Mouse (Mus musculus): ENCODE data around the gene Dgke.
A peak's percentile ranks its signal among the peaks of the same experiment; 100 is the strongest.
"Not testable (repeated sequence)": the region's sequence is repeated elsewhere in the genome, so short reads cannot be mapped to it uniquely, and the experiment has no call there.

Gene Dgke

DNA sequence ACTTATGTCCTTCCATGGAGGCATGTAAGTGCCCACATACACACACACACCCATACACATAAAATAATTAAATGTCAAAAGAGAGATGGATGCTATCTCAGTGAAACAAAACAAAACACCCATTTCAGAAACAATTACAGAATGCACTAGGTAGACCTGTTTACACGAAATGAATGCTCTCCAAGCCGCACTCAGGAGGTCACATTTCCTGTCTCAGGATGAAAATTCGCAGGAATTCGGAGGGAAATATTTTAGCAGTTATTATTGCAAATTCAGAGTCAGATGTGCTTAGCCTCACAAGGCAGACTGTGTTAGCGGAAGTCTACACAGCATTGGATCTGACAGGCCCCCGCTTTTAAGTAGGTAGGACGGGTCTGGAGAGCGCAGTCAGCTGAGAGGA, 6.9 kb upstream of the Dgke start, which contains the start of gene Gm525:
Gene Gm525, plus strand, starts transcription at position 301 of the 400 bp plus-strand sequence.
- no peak for DNase-seq

DNA sequence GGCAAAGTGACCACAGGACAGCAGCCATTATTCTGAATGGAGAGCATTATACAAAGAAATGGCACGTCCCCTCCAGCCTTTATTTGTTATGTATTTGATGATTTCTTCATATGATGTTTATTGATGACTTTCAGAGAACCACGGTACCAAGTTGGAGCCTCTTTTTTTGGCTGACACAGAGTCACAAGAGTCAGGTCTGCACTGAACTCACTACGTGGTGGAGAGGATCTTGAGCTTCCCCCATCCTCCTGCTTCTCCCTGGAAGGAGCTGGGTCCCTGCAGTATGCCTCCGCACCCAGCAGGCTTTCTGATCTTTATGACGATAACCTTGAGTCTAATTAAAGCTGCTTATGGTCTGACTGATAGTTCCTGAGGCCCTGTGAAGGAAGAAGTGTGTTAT, 4.9 kb upstream of the Dgke start:
- DNase-seq = no peak

DNA sequence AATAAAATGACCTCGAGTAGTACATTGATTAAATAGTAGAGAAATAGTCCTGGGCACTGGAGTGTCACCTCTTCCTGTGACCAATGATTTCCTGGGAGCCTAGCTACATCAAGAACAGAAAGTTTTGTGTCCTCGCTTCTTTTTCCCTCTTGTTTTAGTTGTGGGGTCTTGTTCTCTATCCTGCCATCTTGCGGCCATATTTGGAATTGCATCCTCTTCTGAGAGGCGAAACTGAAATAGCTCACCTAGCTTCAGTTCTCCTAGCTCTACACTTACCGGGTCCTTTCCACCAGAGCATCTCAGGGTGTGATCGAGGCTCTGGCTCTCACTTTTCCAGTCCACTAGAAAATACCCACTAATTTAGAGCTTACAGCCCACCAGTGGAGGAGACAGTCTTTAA, 2.7 kb upstream of the Dgke start:
- no peak for DNase-seq

DNA sequence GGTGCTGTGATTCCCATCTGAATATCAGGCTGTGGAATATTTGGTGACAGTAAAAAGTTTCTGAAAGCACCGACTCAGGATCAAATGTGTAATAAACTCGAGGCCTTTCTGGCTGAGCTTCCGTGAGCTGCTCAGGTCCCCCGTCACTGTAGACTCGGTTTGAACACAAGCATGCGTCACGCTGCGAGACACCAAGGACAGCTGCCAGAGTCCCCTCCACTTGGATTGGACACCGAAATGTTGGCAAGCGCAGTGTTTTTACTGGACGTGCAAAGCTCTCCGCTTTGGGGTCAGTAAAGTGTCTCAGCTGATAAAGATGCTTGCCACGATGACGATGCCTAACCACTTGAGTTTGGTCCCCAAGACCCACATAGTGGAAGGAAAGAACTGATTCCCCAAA, 2.0 kb upstream of the Dgke start:
- DNase-seq = no peak

DNA sequence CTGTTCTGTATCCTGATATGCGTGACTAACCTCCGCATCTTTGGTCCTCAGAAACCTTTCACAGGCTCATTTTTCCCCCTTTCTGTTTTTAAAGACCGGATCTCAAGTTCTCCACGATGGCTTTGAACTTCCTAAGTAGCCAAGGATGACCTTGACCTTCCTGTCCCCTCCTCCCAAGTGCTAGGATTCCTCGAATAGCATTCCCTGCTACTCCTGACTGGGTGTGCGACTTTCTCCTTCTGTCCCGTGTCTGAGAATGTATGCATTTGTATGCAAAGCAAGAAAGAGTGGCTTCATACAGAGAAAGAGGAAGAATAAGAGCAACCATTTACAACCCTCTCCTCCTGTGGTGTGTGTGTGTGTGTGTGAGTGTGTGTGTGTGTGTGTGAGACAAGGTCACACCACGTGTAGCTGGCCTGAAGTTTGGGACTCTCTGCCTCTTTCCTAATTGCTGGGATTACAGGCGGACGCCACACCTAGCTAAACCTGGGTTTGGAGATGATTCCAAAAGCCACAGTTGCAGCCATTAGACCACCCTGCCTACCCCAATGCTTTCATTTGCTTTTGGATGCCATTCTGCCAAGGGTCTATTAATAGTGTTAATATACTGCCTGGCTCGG, 1.3 kb upstream of the Dgke start:
- DNase-seq = no peak

DNA sequence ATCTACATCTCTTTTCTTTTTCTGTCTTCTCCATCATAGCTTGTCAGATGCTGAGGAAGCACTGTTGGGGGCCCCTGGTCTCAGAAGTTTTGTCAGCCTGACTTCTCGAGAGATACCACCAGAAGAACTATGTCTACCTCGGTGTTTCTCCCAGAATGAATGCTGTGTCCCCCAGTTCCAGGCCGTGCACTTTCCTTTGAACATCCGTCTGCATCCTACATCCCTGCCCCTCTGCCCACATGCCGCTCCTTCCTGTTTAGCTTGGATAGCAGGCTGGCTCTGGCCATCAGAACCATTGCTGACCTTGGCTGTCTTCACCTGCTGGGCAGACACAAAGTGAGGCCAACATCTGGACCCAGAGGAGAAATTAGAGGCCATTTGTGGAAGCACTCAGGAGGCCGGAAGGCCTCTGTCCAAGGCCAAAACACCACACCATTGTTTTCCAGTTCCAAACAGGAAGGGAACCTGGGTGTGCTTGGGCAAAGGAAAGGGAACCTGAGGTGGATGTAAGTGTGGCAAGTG, 712 bp upstream of the Dgke start:
- no peak for DNase-seq

DNA sequence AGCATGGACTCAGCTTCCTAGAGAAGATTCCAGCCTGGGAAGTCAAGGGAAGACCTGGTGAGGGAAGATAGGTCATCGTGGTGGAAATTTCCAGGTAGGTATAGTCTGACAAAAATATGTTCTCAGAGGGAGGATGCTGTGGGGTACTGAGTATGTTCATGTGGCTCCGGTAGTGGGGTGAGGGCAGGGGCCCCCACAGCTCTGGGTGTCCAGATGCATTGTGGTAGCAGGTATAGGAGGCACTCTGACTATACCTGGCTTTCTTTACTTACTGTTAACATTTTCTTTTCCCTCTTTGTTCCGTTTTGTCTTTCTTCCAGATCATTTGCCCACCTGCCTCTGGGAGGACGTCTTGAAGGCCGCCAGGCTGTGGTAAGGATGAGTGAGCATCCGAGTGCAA, 524 bp downstream of the Dgke start:
- DNase-seq = no peak

DNA sequence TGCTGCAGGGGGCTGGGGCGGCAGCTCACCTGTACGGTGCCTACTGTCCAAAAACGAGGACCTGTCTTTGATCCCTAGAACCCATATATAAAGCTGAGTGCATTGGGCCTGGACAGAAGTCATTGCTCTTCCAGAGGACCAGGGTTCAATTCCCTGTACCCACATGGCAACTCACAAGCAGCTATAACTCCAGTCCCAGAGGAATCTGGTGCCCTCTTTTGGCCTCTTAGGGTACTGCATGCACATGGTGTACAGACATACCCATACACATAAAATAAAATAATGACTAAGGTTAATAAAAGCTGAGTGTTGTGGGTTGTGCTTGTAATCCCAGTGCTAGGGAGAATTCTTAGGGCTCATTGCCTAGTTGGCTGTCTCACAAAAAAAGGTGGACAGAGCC, 1.4 kb downstream of the Dgke start:
- DNase-seq = no peak

DNA sequence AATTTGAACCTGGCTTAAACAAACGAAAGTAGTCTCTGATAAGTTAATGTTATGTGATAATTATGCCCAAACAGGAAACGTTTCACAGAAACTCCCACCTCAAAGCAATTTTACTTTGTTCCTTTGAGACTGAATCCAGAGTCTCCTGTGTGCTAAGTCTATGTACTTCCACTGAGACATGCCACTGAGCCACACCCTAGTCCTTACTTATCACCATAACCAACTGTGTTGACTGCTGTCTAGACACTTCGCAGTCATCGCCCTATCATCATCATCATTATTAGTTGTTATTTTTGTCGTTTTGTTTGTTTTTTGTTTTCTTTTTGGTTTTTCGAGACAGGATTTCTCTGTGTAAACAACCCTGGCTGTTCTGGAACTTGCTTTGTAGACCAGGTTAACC, 2.3 kb downstream of the Dgke start:
- DNase-seq = no peak

DNA sequence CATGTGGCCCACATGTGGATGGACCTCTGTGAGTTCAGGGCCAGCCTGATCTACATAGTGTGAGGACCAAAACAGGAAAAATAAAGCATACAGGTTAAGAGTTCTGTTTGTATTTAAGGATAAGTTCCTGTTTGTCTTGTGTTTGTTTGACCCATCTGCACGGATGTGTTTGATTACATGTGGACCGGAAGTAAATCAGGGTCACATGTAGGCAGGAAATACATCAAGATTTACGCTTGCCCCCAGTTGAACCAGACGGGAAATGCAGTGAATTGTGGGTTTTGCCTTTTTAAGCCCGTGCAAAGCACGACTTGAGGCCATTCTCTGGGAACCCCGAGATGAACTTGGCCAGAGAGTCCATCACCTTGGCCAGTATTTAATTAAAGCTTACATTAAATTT, 5.3 kb downstream of the Dgke start:
- DNase-seq = no peak

DNA sequence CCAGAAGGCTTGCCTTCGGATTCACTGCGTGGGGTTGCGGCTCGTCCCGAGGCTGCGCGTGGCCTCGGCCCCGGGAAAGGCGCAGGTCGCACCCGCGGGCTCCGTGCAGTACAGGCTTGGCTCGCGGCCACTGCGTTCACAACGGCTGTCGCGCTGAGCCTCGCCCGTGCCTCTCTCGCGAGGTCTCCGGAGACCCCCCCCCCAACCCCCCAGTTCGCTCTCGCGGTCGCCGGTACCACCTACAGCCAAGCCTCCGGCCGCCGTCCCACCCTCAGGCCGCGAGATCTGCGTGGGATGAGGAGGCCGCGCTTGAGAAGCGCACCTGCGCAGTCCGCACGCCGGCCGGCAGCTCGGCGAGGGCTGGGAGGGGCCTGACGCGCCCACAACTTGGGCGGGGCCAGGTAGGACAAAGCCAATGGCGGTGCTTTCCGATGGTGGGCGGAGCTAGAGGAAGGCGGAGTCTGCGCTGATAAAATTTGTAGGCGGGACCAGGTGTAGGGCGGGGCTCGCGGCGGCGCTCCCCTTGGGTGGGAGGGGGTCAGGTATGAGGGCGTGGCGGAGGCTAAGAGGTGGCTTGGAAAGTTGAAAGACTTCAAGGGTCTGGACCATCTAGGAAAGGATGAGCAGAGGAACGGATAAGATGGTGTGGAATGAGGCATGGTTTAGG, 6.1 kb downstream of the Dgke start:
- peak; percentile 96 for DNase-seq

DNA sequence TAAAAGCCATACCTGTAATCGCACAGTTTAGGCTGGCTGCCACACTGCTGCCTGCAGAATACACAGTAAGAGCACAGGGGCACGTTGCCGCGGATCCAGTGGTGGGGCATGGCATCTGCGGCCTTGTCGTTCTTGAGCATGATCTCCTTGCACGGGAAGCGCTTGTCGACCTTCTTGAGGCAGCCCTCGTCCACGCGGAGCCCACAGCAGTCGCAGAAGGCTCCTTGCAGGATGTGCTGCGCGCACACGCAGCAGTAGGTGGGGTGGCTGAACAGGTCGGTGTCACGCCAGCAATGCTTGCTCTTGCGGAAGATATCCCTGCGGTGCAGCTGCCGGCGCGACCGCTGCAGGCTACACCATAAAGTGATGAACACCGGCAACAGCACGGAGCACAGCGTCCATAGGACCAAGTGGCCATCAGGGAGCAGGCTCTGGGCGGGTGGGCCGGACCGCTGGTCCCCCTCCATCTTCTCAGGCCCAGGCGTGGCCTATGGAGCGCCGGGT, 6.7 kb downstream of the Dgke start:
- peak; percentile 49 for DNase-seq

DNA sequence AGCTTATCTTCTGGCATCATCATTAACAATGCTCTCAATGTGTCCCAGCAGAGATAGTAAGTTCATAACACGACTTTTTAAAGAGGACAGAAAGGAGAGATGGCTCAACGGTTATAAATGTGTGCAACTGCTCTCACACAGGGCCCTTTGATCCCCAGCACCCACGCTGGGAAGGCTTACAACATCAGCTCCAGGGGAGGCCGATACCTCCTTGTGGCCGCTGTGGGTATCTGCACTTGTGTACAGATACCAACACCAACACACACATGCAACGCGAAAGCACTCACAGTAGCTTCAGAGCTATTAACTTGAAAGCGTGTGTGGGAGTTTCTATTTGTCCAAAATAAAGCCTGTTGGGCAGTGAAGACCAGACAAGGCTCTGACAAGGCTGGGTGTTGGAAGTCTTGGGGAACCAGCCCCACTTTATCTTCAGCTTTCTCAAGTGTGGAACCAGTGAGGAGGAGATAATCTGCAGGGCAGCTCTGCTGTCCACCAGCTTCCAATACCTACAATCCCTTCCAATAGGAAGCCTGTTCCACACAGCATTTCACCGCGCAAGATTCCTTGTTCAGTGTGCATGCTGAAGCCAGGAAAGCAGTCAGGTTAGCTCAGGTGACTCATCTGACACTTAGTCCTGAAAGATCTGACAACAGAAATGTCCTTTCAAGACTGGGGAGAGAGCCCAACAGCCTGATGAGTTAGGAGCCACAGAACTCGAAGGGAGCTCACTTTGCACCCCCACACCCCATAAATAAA, 8.0 kb downstream of the Dgke start:
- DNase-seq = no peak

DNA sequence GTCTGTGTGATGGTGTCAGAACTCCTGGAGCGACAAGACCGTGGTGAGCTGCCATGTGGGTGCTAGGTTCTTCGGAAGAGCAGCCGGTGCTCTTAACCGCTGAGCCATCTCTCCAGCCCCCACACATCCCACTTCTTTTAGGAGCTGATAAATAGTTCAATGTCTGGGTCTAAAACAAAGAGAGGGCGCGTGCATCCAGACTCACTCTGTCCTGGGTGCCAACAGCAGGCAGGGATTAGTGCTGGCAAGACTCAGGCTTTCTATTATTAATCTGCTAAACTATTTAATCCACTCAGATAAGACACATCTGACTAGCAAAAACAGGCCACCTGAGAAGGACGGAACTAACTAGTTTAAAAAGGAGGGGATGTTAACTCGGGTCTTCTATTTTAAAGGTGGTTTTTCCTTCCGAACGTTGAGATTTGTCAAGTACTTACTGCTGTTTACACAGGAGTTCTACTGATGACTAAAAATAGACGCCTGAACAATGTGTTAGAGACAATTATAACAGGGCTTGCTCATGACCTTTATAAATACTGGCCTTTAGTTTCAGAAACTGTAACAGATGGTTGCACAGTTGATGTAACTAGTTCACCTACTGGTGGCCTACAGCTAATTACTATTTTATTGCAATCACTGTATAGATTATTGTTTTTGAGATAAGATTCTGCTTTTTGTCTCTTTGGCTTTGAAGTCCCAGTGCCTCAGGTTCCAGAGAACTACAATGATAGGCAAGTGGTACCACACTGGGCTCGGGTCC, 10.5 kb downstream of the Dgke start:
- DNase-seq = no peak

DNA sequence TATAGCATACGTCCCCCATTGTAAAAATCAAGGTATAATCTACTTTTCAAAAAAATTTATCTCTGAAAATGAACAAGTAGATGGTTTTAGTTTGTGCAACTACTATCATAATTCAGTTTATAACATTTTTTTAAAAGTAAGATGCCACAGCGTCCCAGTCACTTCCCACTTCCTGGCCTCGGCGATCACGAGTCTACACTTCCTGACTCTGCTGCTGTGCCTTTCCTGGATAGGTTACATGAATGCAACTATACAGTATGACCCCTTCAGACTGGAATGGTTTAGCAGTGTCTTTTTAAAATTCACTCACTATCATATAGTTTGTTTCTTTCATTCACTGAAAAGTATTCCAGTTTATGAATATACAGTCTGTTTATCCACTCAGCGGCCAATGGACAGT, 14.9 kb downstream of the Dgke start:
- no peak for DNase-seq

DNA sequence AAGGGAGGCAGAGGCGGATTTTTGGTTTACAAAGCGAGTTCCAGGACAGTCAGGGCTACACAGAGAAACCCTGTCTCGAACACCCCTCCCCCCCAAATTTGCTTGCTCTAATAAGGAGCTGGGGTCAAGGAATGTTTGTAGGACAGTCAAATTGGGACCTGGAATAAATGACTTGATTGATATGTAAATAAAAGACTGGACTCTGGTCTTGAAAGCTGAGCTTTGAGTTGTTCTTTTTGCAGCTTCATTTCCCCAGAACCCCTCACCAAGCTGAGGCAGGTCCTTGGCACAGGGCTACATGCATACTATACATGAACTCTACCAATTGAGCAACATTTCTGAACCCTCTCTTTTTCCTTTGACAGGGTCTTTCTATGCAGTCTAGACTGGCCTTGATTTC, 20.6 kb downstream of the Dgke start:
- DNase-seq = no peak

DNA sequence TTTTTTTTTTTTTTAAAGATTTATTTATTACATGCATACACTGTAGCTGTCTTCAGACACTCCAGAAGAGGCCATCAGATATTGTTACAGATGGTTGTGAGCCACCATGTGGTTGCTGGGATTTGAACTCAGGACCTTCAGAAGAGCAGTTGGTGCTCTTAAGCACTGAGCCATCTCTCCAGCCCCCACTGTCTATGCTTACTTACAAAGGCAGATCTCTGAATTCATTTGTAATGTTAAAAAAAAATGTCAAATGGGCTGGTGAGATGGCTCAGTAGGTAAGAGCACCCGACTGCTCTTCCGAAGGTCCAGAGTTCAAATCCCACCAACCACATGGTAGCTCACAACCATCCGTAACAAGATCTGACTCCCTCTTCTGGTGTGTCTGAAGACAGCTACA, 21.1 kb downstream of the Dgke start:
- not testable (repeated sequence) for DNase-seq

DNA sequence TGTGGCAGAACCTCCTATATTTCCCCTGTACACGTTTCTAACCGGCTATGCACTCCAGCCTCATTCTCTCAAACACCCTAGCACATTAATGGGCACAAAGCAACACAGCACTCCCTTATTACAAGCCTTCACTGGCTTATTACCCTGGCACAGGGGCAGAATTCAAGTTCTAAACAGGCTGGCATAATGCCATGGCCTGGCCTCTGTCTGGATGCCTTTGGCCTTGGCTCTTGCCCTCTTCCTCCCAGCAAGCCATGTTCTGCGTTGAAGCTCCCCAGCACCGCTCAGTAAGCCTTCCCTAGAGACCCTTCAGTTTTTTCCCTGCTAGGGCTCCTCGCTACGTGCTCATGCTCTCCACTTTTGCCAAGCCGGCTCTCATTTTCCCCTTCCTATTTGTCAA, 23.6 kb downstream of the Dgke start:
- no peak for DNase-seq

DNA sequence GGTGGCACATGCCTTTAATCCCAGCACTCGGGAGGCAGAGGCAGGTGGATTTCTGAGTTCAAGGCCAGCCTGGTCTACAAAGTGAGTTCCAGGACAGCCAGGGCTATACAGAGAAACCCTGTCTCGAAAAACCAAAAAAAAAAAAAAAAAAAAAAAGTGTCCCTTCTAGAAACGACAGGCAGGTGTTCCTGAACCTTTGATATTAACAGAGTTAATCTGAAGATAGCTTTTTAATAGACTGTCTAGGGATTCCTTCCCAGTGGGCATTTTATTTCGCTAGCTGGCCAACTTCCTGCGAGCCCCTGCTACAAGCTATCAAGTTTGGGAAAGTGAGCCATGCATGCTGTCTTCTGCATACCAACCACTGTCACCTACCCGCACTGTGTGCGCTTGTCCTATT, 25.6 kb downstream of the Dgke start:
- DNase-seq = not testable (repeated sequence)

DNA sequence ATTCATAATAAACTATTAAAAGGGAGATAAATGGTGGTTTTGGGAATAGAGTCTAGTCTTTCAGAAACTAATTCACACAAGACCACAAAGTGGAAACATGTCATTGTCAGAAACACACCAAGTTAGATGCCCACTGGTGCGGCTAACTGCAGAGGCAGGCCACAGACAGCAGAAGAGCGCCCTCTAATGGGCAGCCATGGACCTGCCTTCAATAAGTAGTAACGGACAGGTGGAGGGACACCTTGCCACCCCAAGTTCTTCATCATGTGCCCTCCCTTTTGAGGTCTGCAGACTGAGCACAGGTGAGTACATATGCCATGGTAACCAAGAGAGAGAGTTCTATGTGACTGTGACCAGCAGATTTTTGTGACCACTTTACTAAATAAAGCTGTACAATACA, 27.3 kb downstream of the Dgke start:
- DNase-seq = peak; percentile 35

DNA sequence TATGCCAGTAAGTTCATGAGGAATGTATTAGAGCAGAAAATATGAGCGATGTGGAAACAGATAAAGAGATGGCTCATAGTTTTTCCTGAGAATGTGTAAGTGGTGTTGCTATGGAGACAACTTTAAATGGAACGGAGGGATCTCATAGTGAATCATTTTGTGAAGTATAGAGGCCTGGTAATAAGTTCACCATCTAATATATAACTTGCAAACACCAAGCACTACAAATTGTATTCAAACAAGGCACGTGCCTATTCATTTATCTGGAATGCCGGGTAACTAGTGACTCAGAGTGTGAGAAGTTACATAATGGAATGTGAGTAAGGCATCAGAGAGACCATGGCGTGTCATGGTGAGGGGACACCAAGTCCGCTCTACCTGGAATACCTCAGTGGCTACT, 28.2 kb downstream of the Dgke start:
- no peak for DNase-seq

DNA sequence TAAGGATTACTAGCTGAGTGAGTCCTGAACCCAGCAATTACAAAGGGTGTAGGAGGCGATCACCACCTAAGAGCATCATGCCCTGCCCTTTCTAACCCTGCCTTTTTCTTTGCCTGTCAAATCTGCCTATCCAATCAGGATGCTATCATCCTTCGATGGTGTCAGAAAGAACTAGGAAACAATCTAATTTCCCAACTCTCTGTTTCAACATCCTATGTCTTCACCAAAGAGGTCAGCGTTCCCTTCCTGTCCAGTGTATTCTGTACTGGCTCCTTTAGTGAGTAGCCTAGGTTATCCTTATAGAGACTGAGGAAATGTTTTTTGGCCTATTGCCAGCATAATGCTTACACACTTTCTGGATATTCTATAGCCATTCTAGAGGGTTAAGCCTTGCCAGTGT, 31.1 kb downstream of the Dgke start:
- no peak for DNase-seq

DNA sequence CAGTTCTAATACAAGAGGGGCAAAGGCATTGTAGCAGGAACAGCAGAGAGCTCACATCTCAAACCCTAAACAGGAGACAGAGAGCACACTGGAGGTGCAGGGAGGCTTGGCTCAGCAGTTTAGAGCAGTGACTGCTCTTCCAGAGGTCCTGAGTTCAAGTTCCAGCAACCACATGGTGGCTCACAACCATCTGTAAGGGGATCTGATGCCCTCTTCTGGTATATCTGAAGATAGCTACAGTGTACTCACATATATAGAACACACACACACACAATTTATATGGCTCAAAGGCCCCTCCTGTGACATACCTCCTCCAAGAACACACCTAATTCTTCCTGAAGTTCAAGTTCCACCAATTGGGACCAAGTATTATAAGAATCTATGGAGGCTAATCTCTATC, 32.1 kb downstream of the Dgke start:
- DNase-seq = no peak

Data from right cerebral cortex, adult 18-20 months (tissue).